Mouse (Mus musculus): ENCODE measurements at regions not wholly inside any gene's neighbourhood (a gene's known extent, or its start where the extent isn't known, plus 50 kb on each side); places are given as distances from the start of the nearest gene placed in this dataset.

- TF ChIP-seq EP300 (IDR thresholded peaks at IDR 0.05; ENCODE audit: insufficient read depth, low read depth, low read length) (no peak), POLR2A (IDR thresholded peaks at IDR 0.05; ENCODE audit: insufficient read depth, low read length) (no peak)
Measured at GRCm38 (mm10) chr3:57973546-57973945, 125.7 kb upstream of the Pfn2 start.

All from ES-Bruce4 (cell line).